Mouse (Mus musculus): ENCODE measurements around the gene Wnk4.
A peak's percentile ranks its signal among the peaks of the same experiment; 100 is the strongest.

The Wnk4 gene

GRCm38 (mm10) chr11:101277381-101278222 is 17.2 kb downstream of the Wnk4 start:
- peak; percentile 91 for DNase-seq

DNA sequence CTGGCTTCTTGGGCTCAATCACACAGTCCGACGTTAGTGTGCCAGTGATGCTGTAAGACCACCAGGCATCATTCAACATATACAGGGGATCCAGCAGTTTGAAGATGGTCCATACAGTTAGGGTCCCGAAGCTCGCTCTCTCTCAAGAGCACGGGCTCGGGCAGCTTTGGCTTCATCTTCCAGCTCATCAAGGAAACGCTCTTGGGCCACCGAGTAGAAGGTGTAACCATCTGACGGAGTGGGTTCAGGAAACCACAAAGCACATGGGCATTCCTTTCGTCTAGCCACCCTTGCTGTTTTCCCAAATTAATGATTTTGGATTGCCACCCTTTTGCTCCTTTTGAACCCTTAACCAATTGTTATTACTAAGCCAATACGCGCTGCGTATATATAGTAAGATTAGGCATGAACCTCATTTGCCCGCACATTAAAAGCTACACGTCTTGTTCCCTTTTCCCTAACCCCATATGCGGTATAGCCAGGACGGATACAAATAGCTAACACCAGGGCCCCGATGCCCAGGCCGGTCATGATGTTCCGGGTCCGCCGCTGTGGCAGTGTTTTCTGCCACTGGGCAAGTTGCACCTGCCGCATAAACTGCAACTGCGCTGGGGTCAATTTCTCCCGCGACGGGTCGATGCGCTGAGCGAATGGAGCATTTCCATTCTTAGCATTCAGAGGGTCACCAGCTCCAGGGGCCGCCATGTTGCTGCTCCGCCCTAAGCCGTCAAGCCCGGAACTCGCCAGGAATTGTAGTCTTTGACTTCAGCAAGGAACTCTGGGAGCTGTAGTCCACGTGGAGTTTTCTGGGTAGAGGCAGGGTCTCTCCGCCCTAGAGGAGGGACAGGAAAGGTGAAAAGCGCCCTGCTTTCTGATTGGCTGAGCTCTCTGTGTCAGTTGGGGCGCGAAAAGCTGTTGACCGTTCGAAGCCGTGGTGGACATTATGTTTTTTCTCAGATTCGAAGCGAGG is 18.1 kb downstream of the Wnk4 start, which contains the start of the genes Cntd1 and Coa3:
Gene Cntd1, plus strand, starts transcription at position 790 of the 970 bp plus-strand sequence.
Gene Coa3, minus strand, starts transcription at position 892 of the 970 bp plus-strand sequence.
- peak; percentile 91 for DNase-seq

GRCm38 (mm10) chr11:101279193-101279569 is 18.8 kb downstream of the Wnk4 start:
- DNase-seq: no peak

- no peak for DNase-seq
Measured at GRCm38 (mm10) chr11:101280837-101281236, 20.5 kb downstream of the Wnk4 start.

GRCm38 (mm10) chr11:101282896-101283295 is 22.5 kb downstream of the Wnk4 start:
- no peak for DNase-seq

- peak; percentile 79 for DNase-seq
Measured at GRCm38 (mm10) chr11:101283805-101284204, 23.4 kb downstream of the Wnk4 start.

DNA sequence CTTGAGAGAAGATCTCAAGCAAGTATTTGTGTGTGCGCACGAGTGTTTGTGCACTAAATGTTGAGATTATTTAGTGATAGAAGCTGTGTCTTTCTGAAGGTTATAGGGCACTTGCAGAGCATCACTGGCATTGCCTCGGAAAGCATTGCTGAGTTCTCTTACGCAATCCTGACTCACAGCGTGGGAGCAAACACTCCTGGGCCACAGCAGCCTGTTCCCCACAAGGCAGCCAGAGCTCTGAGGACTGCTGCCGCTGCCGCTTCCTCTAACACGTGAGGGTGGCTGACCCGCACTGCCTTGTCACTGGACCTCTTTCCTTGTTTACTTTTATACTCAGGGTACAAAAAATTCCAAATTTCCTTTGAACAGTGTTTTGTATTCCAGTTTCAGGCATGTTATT is 26.9 kb downstream of the Wnk4 start:
- DNase-seq: no peak

- DNase-seq: no peak
Measured at GRCm38 (mm10) chr11:101291231-101291630, 30.9 kb downstream of the Wnk4 start.

GRCm38 (mm10) chr11:101295191-101295590 is 34.8 kb downstream of the Wnk4 start:
- no peak for DNase-seq

- DNase-seq: no peak
Measured at GRCm38 (mm10) chr11:101300881-101301280, 40.5 kb downstream of the Wnk4 start.

- no peak for DNase-seq
Measured at GRCm38 (mm10) chr11:101301299-101302003, 41.1 kb downstream of the Wnk4 start.

DNA sequence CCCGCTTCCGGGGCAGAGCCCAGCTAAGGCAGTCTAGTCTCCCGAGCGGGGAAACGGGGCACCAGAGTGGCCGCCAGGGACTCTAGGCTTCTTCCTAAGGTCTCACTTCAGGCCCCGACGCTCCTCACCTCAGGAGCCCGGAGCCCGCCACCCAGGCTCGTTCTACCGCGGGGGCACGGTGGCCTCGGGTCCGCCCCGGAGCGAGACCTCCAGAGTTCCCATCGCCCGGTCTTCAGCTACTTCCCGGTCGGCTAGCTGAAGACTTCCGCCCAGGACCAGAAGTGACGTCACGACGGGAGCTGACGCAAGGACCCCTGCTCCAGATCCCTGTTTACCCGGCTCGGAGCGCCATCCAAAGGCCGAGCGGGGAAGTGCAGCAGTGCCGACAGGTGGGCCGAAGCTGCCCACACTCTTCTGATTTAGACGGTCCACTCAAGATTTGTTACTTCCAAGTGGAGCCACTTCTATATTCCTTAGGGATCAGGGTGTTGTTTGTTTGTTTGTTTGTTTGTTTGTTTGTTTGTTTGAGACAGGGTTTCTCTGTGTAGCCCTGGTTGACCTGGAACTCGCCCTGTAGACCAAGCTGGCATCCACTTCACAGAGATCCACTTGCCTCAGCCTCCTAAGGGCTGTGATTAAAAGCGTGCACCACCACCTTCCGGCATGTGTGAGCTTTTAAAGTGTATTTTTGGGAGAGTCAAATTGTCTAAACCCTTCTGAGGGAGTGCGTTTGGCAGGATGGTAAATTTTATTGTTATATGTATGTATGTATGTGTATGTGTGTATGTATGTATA is 41.8 kb downstream of the Wnk4 start, which contains the start of gene Becn1:
Gene Becn1, minus strand, starts transcription at position 283 of the 795 bp plus-strand sequence.
- DNase-seq: peak; percentile 93

DNA sequence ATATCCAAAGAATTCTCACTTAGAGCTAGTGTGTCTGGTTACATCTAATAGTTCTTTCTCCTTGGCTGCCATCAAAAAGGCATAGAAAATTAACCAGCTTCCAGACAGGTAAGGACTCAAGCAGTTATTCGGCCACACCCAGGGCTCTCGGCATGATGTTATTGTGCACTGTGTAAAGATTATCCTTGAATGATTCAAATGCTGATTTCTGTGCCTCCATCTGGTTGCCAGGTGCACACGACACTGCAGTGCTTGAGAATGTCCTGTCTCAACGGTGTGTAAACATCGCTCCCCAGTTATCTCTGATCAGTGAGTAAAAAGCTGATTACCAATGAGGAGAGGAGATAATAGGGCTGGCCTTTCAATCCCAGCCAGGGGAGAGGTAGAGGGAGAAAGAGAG is 47.4 kb downstream of the Wnk4 start:
- no peak for DNase-seq

DNA sequence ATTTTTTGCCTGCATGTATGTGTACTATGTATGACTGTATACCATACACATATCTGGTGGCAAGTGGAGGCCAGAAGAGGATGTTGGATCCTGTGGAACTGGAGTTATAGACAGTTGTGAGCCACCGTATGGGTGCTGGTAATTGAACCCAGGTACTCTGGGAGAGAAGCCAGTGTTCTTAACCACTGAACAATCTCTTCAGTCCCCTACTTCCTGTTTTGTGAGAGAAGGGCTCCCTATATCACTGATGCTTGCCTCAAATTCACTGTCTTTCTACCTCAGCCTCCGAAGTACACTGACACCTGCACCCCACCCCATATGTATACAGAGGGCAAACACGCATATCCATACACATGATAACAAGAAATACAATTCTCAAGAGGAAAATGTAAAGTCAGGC is 50.7 kb downstream of the Wnk4 start:
- no peak for DNase-seq

DNA sequence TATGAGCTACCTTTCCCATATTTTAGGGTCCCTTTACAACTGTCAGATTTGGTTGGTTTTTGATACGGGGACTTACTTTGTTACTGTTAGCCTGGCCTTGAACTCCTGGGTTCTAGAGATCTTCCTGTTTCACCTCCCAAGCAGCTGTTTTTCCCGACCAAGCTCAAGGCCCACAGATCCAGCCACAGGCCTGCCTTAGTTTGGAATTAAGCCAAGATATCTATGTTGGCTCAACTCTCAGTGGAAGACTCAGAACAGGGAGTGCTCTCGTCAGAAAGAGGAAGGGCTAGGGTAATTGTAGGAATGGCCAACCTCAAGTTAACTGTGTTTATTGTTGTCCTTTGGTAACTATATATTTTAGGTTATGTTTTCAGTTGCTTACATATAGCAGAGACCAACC is 51.8 kb downstream of the Wnk4 start:
- DNase-seq: no peak

DNA sequence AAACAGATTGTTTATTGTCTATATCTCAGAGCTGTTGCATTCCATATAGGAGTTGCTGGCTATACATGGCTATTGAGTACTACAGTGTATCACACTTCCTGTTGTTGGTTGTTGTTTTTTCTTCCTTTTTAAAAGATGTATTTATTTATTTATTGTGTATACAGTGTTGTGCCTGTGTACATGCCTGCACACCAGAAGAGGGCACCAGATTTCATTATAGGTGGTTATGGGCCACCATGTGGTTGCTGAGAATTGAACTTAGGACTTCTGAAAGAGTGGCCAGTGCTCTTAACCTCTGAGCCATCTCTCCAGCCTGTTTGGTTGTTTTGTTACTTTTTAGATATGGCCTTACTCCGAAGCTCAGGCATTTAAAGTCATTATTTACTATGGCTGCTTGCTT is 54.2 kb downstream of the Wnk4 start:
- DNase-seq: no peak

GRCm38 (mm10) chr11:101315082-101315650 is 54.8 kb downstream of the Wnk4 start:
- DNase-seq: no peak

GRCm38 (mm10) chr11:101315665-101316500 is 55.5 kb downstream of the Wnk4 start, which contains the start of gene Psme3:
Gene Psme3, plus strand, starts transcription at chr11:101316213.
- peak; percentile 92 for DNase-seq

- DNase-seq: no peak
Measured at GRCm38 (mm10) chr11:101316501-101316917, 56.1 kb downstream of the Wnk4 start.

DNA sequence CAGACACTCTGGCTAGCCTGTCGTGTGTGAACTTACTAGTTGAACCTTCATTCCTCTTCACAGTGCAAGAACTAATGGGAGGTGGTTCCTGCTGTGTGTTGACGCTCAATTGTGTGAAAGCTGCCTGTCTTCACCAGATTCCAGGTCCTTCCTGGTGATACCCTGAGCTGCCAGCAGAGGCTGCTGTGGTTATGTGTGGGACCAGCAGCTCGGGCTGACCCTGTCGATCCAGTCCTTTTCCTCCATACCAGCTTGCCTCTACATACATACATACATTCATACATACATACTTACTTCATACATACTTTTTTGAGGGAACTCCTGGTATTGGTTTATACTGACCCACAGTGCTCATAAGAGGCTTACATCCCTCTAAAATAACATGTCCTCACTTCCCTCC is 63.2 kb downstream of the Wnk4 start:
- peak; percentile 77 for DNase-seq

All from kidney, adult 11 months (tissue).